Mouse (Mus musculus): ENCODE data around the gene Prss28. TPM values are rescaled to one million over a fixed set of nuclear protein-coding genes. Genes with fewer than 3 reads are reported as not detected.

Gene Prss28
- polyA plus RNA-seq, 1 experiment, result not detected

- no peaks in the 10 kb centered on the region for H3K27me3 ChIP-seq (ENCODE audit: control insufficient read depth, insufficient read depth, low read length)
- no peaks in the 10 kb centered on the region for H3K36me3 ChIP-seq (ENCODE audit: control insufficient read depth, insufficient read depth, low read length)
- H3K4me3 ChIP-seq (ENCODE audit: extremely low read depth, insufficient read depth, insufficient read length), result no peak overlapping the region
- TF ChIP-seq CTCF (IDR thresholded peaks at IDR 0.05; ENCODE audit: extremely low read depth, insufficient read depth, insufficient read length, insufficient replicate concordance) (no peak), POLR2A (IDR thresholded peaks at IDR 0.05; ENCODE audit: low read depth, low read length) (no peak)
- WGBS, result 84% methylated on average over 4 of the region's 4 CpGs
- no peaks in the 10 kb centered on the region for H3K4me1 ChIP-seq (ENCODE audit: control insufficient read depth, insufficient read depth, insufficient read length)
- DNase-seq (ENCODE audit: low read depth in 1 of 2, low spot score in 2 of 2), result no peak
- H3K27ac ChIP-seq (ENCODE audit: insufficient read depth, low read length), result no peak overlapping the region
Observed at GRCm38 (mm10) chr17:25338218-25338617, 29.8 kb downstream of the Prss28 start.

- Histone ChIP-seq H3K4me1 (ENCODE audit: control insufficient read depth, insufficient read depth, insufficient read length) (no peaks in the 10 kb centered on the region), H3K36me3 (ENCODE audit: control insufficient read depth, insufficient read depth, low read length) (no peaks in the 10 kb centered on the region), H3K27me3 (ENCODE audit: control insufficient read depth, insufficient read depth, low read length) (no peaks in the 10 kb centered on the region), H3K4me3 (ENCODE audit: extremely low read depth, insufficient read depth, insufficient read length) (no peak overlapping the region), H3K27ac (ENCODE audit: insufficient read depth, low read length) (no peak overlapping the region)
- TF ChIP-seq CTCF (IDR thresholded peaks at IDR 0.05; ENCODE audit: extremely low read depth, insufficient read depth, insufficient read length, insufficient replicate concordance) (no peak), POLR2A (IDR thresholded peaks at IDR 0.05; ENCODE audit: low read depth, low read length) (no peak)
- DNase-seq (ENCODE audit: low read depth in 1 of 2, low spot score in 2 of 2), result no peak
- WGBS, result 84% methylated on average over 6 of the region's 6 CpGs
Observed at GRCm38 (mm10) chr17:25340003-25340402, 31.6 kb downstream of the Prss28 start.

GRCm38 (mm10) chr17:25341490-25341889, 33.0 kb downstream of the Prss28 start:
- Histone ChIP-seq H3K4me1 (ENCODE audit: control insufficient read depth, insufficient read depth, insufficient read length) (no peaks in the 10 kb centered on the region), H3K27ac (ENCODE audit: insufficient read depth, low read length) (no peak overlapping the region), H3K27me3 (ENCODE audit: control insufficient read depth, insufficient read depth, low read length) (no peaks in the 10 kb centered on the region), H3K36me3 (ENCODE audit: control insufficient read depth, insufficient read depth, low read length) (no peaks in the 10 kb centered on the region), H3K4me3 (ENCODE audit: extremely low read depth, insufficient read depth, insufficient read length) (no peak overlapping the region)
- no peak for DNase-seq (ENCODE audit: low read depth in 1 of 2, low spot score in 2 of 2)
- WGBS, result 53% methylated on average over 3 of the region's 3 CpGs
- TF ChIP-seq POLR2A (IDR thresholded peaks at IDR 0.05; ENCODE audit: low read depth, low read length), result no peak
- TF ChIP-seq CTCF (IDR thresholded peaks at IDR 0.05; ENCODE audit: extremely low read depth, insufficient read depth, insufficient read length, insufficient replicate concordance), result no peak

GRCm38 (mm10) chr17:25345462-25345861, 37.0 kb downstream of the Prss28 start, which contains the start of gene Tpsab1:
Tpsab1 (minus strand) TSS chr17:25345562.
- Histone ChIP-seq H3K4me3 (ENCODE audit: extremely low read depth, insufficient read depth, insufficient read length) (no peak within 1 kb of the TSS), H3K4me1 (ENCODE audit: control insufficient read depth, insufficient read depth, insufficient read length) (no peaks in the 10 kb centered on the region), H3K27me3 (ENCODE audit: control insufficient read depth, insufficient read depth, low read length) (no peaks in the 10 kb centered on the region), H3K36me3 (ENCODE audit: control insufficient read depth, insufficient read depth, low read length) (no peaks in the 10 kb centered on the region), H3K27ac (ENCODE audit: insufficient read depth, low read length) (no peak within 1 kb of the TSS)
- no peak for TF ChIP-seq POLR2A (IDR thresholded peaks at IDR 0.05; ENCODE audit: low read depth, low read length)
- TF ChIP-seq CTCF (IDR thresholded peaks at IDR 0.05; ENCODE audit: extremely low read depth, insufficient read depth, insufficient read length, insufficient replicate concordance), result no peak
- WGBS, result 77% methylated on average over 4 of the region's 4 CpGs
- no peak for DNase-seq (ENCODE audit: low read depth in 1 of 2, low spot score in 2 of 2)

- Histone ChIP-seq H3K27ac (ENCODE audit: insufficient read depth, low read length) (no peak overlapping the region), H3K4me3 (ENCODE audit: extremely low read depth, insufficient read depth, insufficient read length) (no peak overlapping the region), H3K4me1 (ENCODE audit: control insufficient read depth, insufficient read depth, insufficient read length) (no peaks in the 10 kb centered on the region), H3K36me3 (ENCODE audit: control insufficient read depth, insufficient read depth, low read length) (no peaks in the 10 kb centered on the region), H3K27me3 (ENCODE audit: control insufficient read depth, insufficient read depth, low read length) (no peaks in the 10 kb centered on the region)
- WGBS, result 59% methylated on average over 2 of the region's 2 CpGs
- no peak for TF ChIP-seq CTCF (IDR thresholded peaks at IDR 0.05; ENCODE audit: extremely low read depth, insufficient read depth, insufficient read length, insufficient replicate concordance)
- no peak for DNase-seq (ENCODE audit: low read depth in 1 of 2, low spot score in 2 of 2)
Observed at GRCm38 (mm10) chr17:25361291-25361690, 52.8 kb downstream of the Prss28 start.

Other genes with a start within 250 kb of the Prss28 start
- gene Tmem204, start 225.1 kb upstream of the Prss28 start, polyA plus RNA-seq (2012; rRNA removed), result 37.6 and 46.7 TPM in 2 replicates
- 20.7 and 22.6 TPM in 2 replicates for gene Telo2, start 192.7 kb upstream of the Prss28 start, polyA plus RNA-seq (2012; rRNA removed)
- gene Ptx4, start 187.9 kb upstream of the Prss28 start, polyA plus RNA-seq (2012; rRNA removed), result not detected in 2 replicates
- 27.0 and 29.9 TPM in 2 replicates for gene Clcn7, start 175.3 kb upstream of the Prss28 start, polyA plus RNA-seq (2012; rRNA removed)
- gene Ccdc154, start 146.2 kb upstream of the Prss28 start, polyA plus RNA-seq (2012; rRNA removed), result 0.04 TPM in 1 of 2 replicates, not detected in the other
- gene Gm38655, start 133.2 kb upstream of the Prss28 start, polyA plus RNA-seq (2012; rRNA removed), result not detected in 2 replicates
- gene BC003965, start 124.1 kb upstream of the Prss28 start, polyA plus RNA-seq (2012; rRNA removed), result 9.1 and 10.0 TPM in 2 replicates
- 30.4 and 32.0 TPM in 2 replicates for gene Unkl, start 120.2 kb upstream of the Prss28 start, polyA plus RNA-seq (2012; rRNA removed)
- gene Gnptg, start 68.5 kb upstream of the Prss28 start, polyA plus RNA-seq (2012; rRNA removed), result 22.4 and 25.6 TPM in 2 replicates
- gene Tsr3, start 68.5 kb upstream of the Prss28 start, polyA plus RNA-seq (2012; rRNA removed), result 13.1 and 15.7 TPM in 2 replicates
- gene Baiap3, start 52.3 kb upstream of the Prss28 start, polyA plus RNA-seq (2012; rRNA removed), result 23.1 and 23.8 TPM in 2 replicates
- gene Ube2i, start 34.0 kb upstream of the Prss28 start, polyA plus RNA-seq (2012; rRNA removed), result 95.2 and 102 TPM in 2 replicates
- gene Prss34, start 10.3 kb upstream of the Prss28 start, polyA plus RNA-seq (2012; rRNA removed), result 2.5 and 2.7 TPM in 2 replicates
- 0.26 and 0.32 TPM in 2 replicates for gene Prss29, start 10.0 kb downstream of the Prss28 start, polyA plus RNA-seq (2012; rRNA removed)
- gene Tpsab1, start 36.9 kb downstream of the Prss28 start, polyA plus RNA-seq (2012; rRNA removed), result 0.11 TPM in 1 of 2 replicates, not detected in the other
- 1.2 and 1.6 TPM in 2 replicates for gene Tpsb2, start 57.7 kb downstream of the Prss28 start, polyA plus RNA-seq (2012; rRNA removed)
- gene Tpsg1, start 60.6 kb downstream of the Prss28 start, polyA plus RNA-seq (2012; rRNA removed), result 0.09 TPM in 1 of 2 replicates, not detected in the other
- 11.6 and 14.4 TPM in 2 replicates for gene Cacna1h, start 125.1 kb downstream of the Prss28 start, polyA plus RNA-seq (2012; rRNA removed)
- 0.06 TPM in 1 of 2 replicates, not detected in the other for gene Tekt4, start 146.0 kb downstream of the Prss28 start, polyA plus RNA-seq (2012; rRNA removed)
- gene Sstr5, start 188.6 kb downstream of the Prss28 start, polyA plus RNA-seq (2012; rRNA removed), result not detected in 2 replicates